ENCODE assay signal across 25 mouse cellular contexts in the genomic region with DNA sequence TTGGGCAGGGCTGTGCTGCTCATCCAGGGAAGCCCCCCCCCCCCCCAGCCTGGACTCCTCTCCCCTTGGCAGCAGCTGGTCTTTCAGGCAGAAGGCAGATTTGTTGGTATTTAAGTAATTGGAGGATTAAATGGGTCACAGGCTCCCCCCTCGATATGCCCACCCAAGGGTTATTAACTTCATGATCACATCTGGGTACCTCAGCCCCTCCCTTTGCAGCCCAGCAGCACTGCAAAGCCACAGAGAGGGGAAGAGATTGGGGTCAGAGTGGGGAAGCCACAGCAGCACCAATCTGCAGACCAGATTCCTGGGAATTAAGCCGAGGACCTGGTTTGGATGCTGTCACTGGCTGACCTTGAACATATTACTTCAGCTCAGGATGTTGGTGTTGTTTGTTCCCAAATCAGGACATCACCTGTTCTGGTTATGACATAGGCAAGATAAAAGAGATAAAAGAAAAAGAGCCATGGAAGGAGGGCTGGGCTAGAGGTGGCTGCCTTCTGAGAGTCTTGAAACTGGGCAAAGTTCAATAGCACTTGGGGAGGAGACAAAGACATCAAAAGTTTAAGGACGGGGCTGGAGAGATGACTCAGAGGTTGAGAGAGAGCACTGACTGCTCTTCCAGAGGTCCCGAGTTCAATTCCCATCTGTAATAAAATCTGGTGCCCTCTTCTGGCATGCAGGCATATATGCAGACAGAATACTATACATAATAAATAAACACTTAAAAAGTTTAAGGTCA. TPM values are rescaled to one million over a fixed set of nuclear protein-coding genes. Genes with fewer than 3 reads are reported as not detected.
DNase-seq lines count a peak whose midpoint lies in the region; ATAC-seq and TF ChIP-seq lines count a peak whose summit lies in the region.
"Had no signal": no experiment of that assay in that cellular context is flagged by ENCODE, and none has a peak within 500 bp of the region (broad histone marks: within the 10 kb centered on the region; RNA-seq: fewer than 3 reads in every experiment).

No protein-coding gene starts in this region.

- WGBS in heart, adult 2 months, result 65% methylated on average over 4 of the region's 4 CpGs
- WGBS in liver, adult 2 months, result 54% methylated on average over 4 of the region's 4 CpGs
- 34% methylated on average over 4 of the region's 4 CpGs for WGBS in intestine, postnatal 0 days

- peak; percentile 3 for TF ChIP-seq RAD21 in CH12.LX (IDR thresholded peaks at IDR 0.05; ENCODE audit: low read depth, low read length)

- in situ Hi-C loops in CH12.LX (cut with MboI; ENCODE audit: low pct_ligation_motif_present, low pct_unique_long_range_greater_than_20kb, low sequenced_read_pairs), result no loop called here

- H3K9me3 ChIP-seq in CH12.LX (replicated peaks; ENCODE audit: low read length), result no peaks in the 10 kb centered on the region
- no peaks in the 10 kb centered on the region for H3K9me3 ChIP-seq in intestine, postnatal 0 days (ENCODE audit: control insufficient read depth)
- H3K9me3 ChIP-seq: embryonic facial prominence, embryonic 13.5 days; hindbrain, embryonic 10.5 days; limb, embryonic 10.5 days; liver, embryonic 15.5 days; megakaryocyte, embryonic 14.5 days; midbrain, embryonic 15.5 days had no signal

- dilution Hi-C loops in CH12.LX (cut with MboI; ENCODE audit: extremely low pct_ligation_motif_present, extremely low pct_unique_long_range_greater_than_20kb, low sequenced_read_pairs), result no loop called here

- no peak overlapping the region for H3K4me2 ChIP-seq in CH12.LX (ENCODE audit: insufficient read depth, low read depth, poor library complexity, severe bottlenecking)
- H3K4me2 ChIP-seq in intestine, postnatal 0 days (replicated peaks; ENCODE audit: low read depth), result no peak overlapping the region
- H3K4me2 ChIP-seq: embryonic facial prominence, embryonic 13.5 days; liver, embryonic 15.5 days; midbrain, embryonic 15.5 days had no signal

- H3K27ac ChIP-seq in heart, adult 2 months, result no peak overlapping the region
- H3K27ac ChIP-seq in liver, adult 2 months (replicated peaks; ENCODE audit: insufficient read depth, low read depth, low read length), result no peak overlapping the region
- H3K27ac ChIP-seq in CH12.LX (ENCODE audit: insufficient read depth, low read depth), result no peak overlapping the region
- H3K27ac ChIP-seq in intestine, postnatal 0 days (ENCODE audit: low read depth, low read length), result no peak overlapping the region
- H3K27ac ChIP-seq: embryonic facial prominence, embryonic 13.5 days; hindbrain, embryonic 10.5 days; limb, embryonic 10.5 days; liver, embryonic 15.5 days; midbrain, embryonic 15.5 days; stomach, postnatal 0 days had no signal

- no peak for TF ChIP-seq EP300 in heart, adult 2 months (IDR thresholded peaks at IDR 0.05; ENCODE audit: insufficient read depth, low read depth, low read length)
- TF ChIP-seq EP300 in CH12.LX (IDR thresholded peaks at IDR 0.05; ENCODE audit: low read length), result no peak

- TF ChIP-seq POLR2A in heart, adult 2 months (IDR thresholded peaks at IDR 0.05; ENCODE audit: insufficient read depth, low read depth, low read length), result no peak
- no peak for TF ChIP-seq POLR2A in liver, adult 2 months (IDR thresholded peaks at IDR 0.05; ENCODE audit: extremely low read depth, insufficient read depth, low read length)
- TF ChIP-seq POLR2A in CH12.LX (IDR thresholded peaks at IDR 0.05; ENCODE audit: low read depth, low read length), result no peak

- peak; percentile 51 for ATAC-seq in intestine, postnatal 0 days
- ATAC-seq: activated CD4-positive, CD25-positive, alpha-beta regulatory T cell, adult 4 months; midbrain, embryonic 15.5 days had no signal

- no peaks in the 10 kb centered on the region for H3K36me3 ChIP-seq in heart, adult 2 months (ENCODE audit: control insufficient read depth, insufficient read depth, low read length)
- H3K36me3 ChIP-seq in liver, adult 2 months (ENCODE audit: control insufficient read depth, insufficient read depth, low read length), result no peaks in the 10 kb centered on the region
- peaks cover 0 to 11% of the 10 kb centered on the region in 2 experiments for H3K36me3 ChIP-seq in CH12.LX (replicated peaks in 1 of 2; ENCODE audit: control insufficient read depth in 1 of 2, insufficient read depth in 1 of 2, low read length in 1 of 2)
- H3K36me3 ChIP-seq in intestine, postnatal 0 days (ENCODE audit: control insufficient read depth, insufficient read depth), result no peaks in the 10 kb centered on the region; the same call in 1 of the 2 replicates
- H3K36me3 ChIP-seq: hindbrain, embryonic 10.5 days; limb, embryonic 10.5 days; liver, embryonic 15.5 days; midbrain, embryonic 15.5 days had no signal

- intact Hi-C loops in heart, adult 2 months (cut with DNase I), result no loop called here
- intact Hi-C loops in heart, postnatal 25 days (cut with DNase I), result no loop called here

- 0 out of 2 replicates have a peak, but pooled peaks have one; percentile 9 for TF ChIP-seq CTCF in heart, adult 2 months (IDR thresholded peaks at IDR 0.05)
- TF ChIP-seq CTCF in liver, adult 2 months (IDR thresholded peaks at IDR 0.05; ENCODE audit: low read depth, low read length), result no peak
- peak in 1 of 2 experiments; percentile 48; a peak in 2 of 4 replicates for TF ChIP-seq CTCF in CH12.LX (conservative IDR thresholded peaks at IDR 0.05 in 1 of 2, IDR thresholded peaks at IDR 0.05 in 1 of 2; ENCODE audit: low read depth in 2 of 2, low read length in 2 of 2)
- peak; percentile 42 for TF ChIP-seq CTCF in intestine, postnatal 0 days (IDR thresholded peaks at IDR 0.05; ENCODE audit: low read depth)

- H3K4me1 ChIP-seq in heart, adult 2 months (ENCODE audit: control insufficient read depth, insufficient read depth, low read length), result peaks cover 2% of the 10 kb centered on the region
- peaks cover 2% of the 10 kb centered on the region for H3K4me1 ChIP-seq in liver, adult 2 months (ENCODE audit: control insufficient read depth, insufficient read depth, low read length)
- H3K4me1 ChIP-seq in CH12.LX (ENCODE audit: control insufficient read depth in 1 of 2, insufficient read depth in 2 of 2), result peaks cover 9 to 25% of the 10 kb centered on the region in 2 experiments; a peak in 2 of 4 replicates
- H3K4me1 ChIP-seq in intestine, postnatal 0 days (replicated peaks; ENCODE audit: control insufficient read depth, insufficient read depth, low read length), result peaks cover 6% of the 10 kb centered on the region; the same call in 1 of the 2 replicates

- no peak overlapping the region for H3K9ac ChIP-seq in heart, adult 2 months (ENCODE audit: low read depth, low read length)
- no peak overlapping the region for H3K9ac ChIP-seq in liver, adult 2 months (ENCODE audit: low read depth, low read length)
- no peak overlapping the region for H3K9ac ChIP-seq in CH12.LX (ENCODE audit: insufficient read depth, low read depth)
- no peak overlapping the region for H3K9ac ChIP-seq in intestine, postnatal 0 days (ENCODE audit: low read depth, low read length)
- H3K9ac ChIP-seq: embryonic facial prominence, embryonic 13.5 days; liver, embryonic 15.5 days; midbrain, embryonic 15.5 days had no signal

- H3K79me2 ChIP-seq in heart, adult 2 months (replicated peaks; ENCODE audit: control insufficient read depth, insufficient read depth, low read length), result no peaks in the 10 kb centered on the region
- H3K79me2 ChIP-seq in liver, adult 2 months (ENCODE audit: control insufficient read depth, insufficient read depth, low read length), result no peaks in the 10 kb centered on the region
- H3K79me2 ChIP-seq in CH12.LX (replicated peaks; ENCODE audit: control insufficient read depth, extremely low read depth, insufficient read depth, poor library complexity, severe bottlenecking), result no peaks in the 10 kb centered on the region

- DNase-seq in heart, adult 2 months, result no peak
- no peak for DNase-seq in heart, postnatal 25 days (ENCODE audit: low spot score)
- peak; percentile 37 for DNase-seq in liver, adult 2 months (ENCODE audit: extremely low read depth, low read depth, low spot score)
- no peak for DNase-seq in liver
- no peak for DNase-seq in CH12.LX (ENCODE audit: extremely low read depth)
- no peak for DNase-seq in cerebellum, adult 18-20 months
- no peak for DNase-seq in adrenal gland, postnatal 36 days
- DNase-seq: adrenal gland, postnatal 10 days; B cell, adult 2 months; cerebellum, adult 11 months; cerebellum, postnatal 14 days; heart, adult 18-20 months; lung, postnatal 14 days; right cerebral cortex, postnatal 4 days had no signal

- H3K4me3 ChIP-seq in heart, adult 2 months, result no peak overlapping the region
- H3K4me3 ChIP-seq in liver, adult 2 months (ENCODE audit: insufficient read depth, low read depth, low read length), result no peak overlapping the region
- H3K4me3 ChIP-seq in CH12.LX (replicated peaks in 1 of 3; ENCODE audit: low read depth in 2 of 3, low read length in 2 of 3, poor library complexity in 1 of 3), result no peak overlapping the region
- no peak overlapping the region for H3K4me3 ChIP-seq in intestine, postnatal 0 days (ENCODE audit: low read depth, low read length)
- H3K4me3 ChIP-seq: embryonic facial prominence, embryonic 13.5 days; hindbrain, embryonic 10.5 days; limb, embryonic 10.5 days; liver, embryonic 15.5 days; megakaryocyte, embryonic 14.5 days; midbrain, embryonic 15.5 days had no signal

- H3K27me3 ChIP-seq in heart, adult 2 months (ENCODE audit: control insufficient read depth, insufficient read depth, low read length), result no peaks in the 10 kb centered on the region
- H3K27me3 ChIP-seq in liver, adult 2 months (ENCODE audit: control insufficient read depth, insufficient read depth, low read length), result no peaks in the 10 kb centered on the region
- H3K27me3 ChIP-seq in CH12.LX (replicated peaks), result no peaks in the 10 kb centered on the region
- H3K27me3 ChIP-seq in intestine, postnatal 0 days (replicated peaks; ENCODE audit: control insufficient read depth, insufficient read depth, low read length), result no peaks in the 10 kb centered on the region
- H3K27me3 ChIP-seq: embryonic facial prominence, embryonic 13.5 days; liver, embryonic 15.5 days; megakaryocyte, embryonic 14.5 days; midbrain, embryonic 15.5 days had no signal

RNA-seq across cellular contexts. Expression of gene Cln6, which starts 2.7 kb away (rescaled TPM):
- total RNA-seq in heart, adult 2 months (2021), result 10 to 100 TPM; 18.3 to 26.0 TPM
- polyA plus RNA-seq in heart, adult 2 months (2012; rRNA removed), result 30.4 and 36.6 TPM in 2 replicates
- total RNA-seq in heart, postnatal 25 days (2021), result 10 to 100 TPM; 18.0 to 19.7 TPM
- 1.2 and 2.3 TPM in 2 replicates for total RNA-seq in liver, adult 2 months (2014; rRNA removed)
- polyA plus RNA-seq in liver, adult 2 months (2012; rRNA removed), result 4.6 and 9.1 TPM in 2 replicates
- total RNA-seq in CH12.LX (2012; rRNA removed), result 22.6 and 25.3 TPM in 2 replicates
- total RNA-seq in CH12.LX (2014; rRNA removed), result 16.2 and 17.8 TPM in 2 replicates
- 29.4 and 35.1 TPM in 2 replicates for polyA plus RNA-seq in CH12.LX (2012; ENCODE audit: insufficient read length, low read depth)
- polyA plus RNA-seq in intestine, postnatal 0 days (2015; fragmentation: Nextera tagmentation; extraction: Ambion mirVana), result 60.3 and 63.3 TPM in 2 replicates
- 10 to 100 TPM; 12.3 to 20.2 TPM for total RNA-seq in adrenal gland, postnatal 36 days (2021)

RNA-seq across cellular contexts. Expression of gene Calml4, which starts 22.0 kb away (rescaled TPM):
- 1 to 10 TPM in 1 of 2 experiments, under 1 TPM in 1; 0.93 to 1.4 TPM for total RNA-seq in heart, adult 2 months (2021)
- 0.76 and 1.6 TPM in 2 replicates for polyA plus RNA-seq in heart, adult 2 months (2012; rRNA removed)
- 1 to 10 TPM; 1.3 to 1.7 TPM for total RNA-seq in heart, postnatal 25 days (2021)
- 0.54 and 3.4 TPM in 2 replicates for total RNA-seq in liver, adult 2 months (2014; rRNA removed)
- 0.46 and 1.8 TPM in 2 replicates for polyA plus RNA-seq in liver, adult 2 months (2012; rRNA removed)
- not detected in 2 replicates for total RNA-seq in CH12.LX (2012; rRNA removed)
- not detected in 2 replicates for total RNA-seq in CH12.LX (2014; rRNA removed)
- not detected in 2 replicates for polyA plus RNA-seq in CH12.LX (2012; ENCODE audit: insufficient read length, low read depth)
- 597 and 634 TPM in 2 replicates for polyA plus RNA-seq in intestine, postnatal 0 days (2015; fragmentation: Nextera tagmentation; extraction: Ambion mirVana)
- total RNA-seq in adrenal gland, postnatal 36 days (2021), result 10 to 100 TPM in 1 of 2 experiments, 1 to 10 TPM in 1; 7.9 to 10.6 TPM
- total RNA-seq: left cerebral cortex, adult 18-20 months; neutrophil, adult 5-6 weeks had no signal
- polyA plus RNA-seq: activated CD4-positive, CD25-positive, alpha-beta regulatory T cell, adult 4 months had no signal

RNA-seq across cellular contexts. Expression of gene Fem1b, which starts 24.1 kb away (rescaled TPM):
- 10 to 100 TPM; 16.1 to 16.7 TPM for total RNA-seq in heart, adult 2 months (2021)
- polyA plus RNA-seq in heart, adult 2 months (2012; rRNA removed), result 4.9 and 10.2 TPM in 2 replicates
- total RNA-seq in heart, postnatal 25 days (2021), result 10 to 100 TPM; 18.2 to 20.6 TPM
- total RNA-seq in liver, adult 2 months (2014; rRNA removed), result 12.4 and 12.7 TPM in 2 replicates
- 3.2 and 3.3 TPM in 2 replicates for polyA plus RNA-seq in liver, adult 2 months (2012; rRNA removed)
- total RNA-seq in CH12.LX (2012; rRNA removed), result 34.6 and 35.6 TPM in 2 replicates
- 30.0 and 30.1 TPM in 2 replicates for total RNA-seq in CH12.LX (2014; rRNA removed)
- 26.6 and 26.8 TPM in 2 replicates for polyA plus RNA-seq in CH12.LX (2012; ENCODE audit: insufficient read length, low read depth)
- polyA plus RNA-seq in intestine, postnatal 0 days (2015; fragmentation: Nextera tagmentation; extraction: Ambion mirVana), result 8.9 and 9.2 TPM in 2 replicates
- total RNA-seq in adrenal gland, postnatal 36 days (2021), result 10 to 100 TPM; 37.7 to 43.6 TPM
